Mouse (Mus musculus) embryonic facial prominence, embryonic 14.5 days (tissue): ENCODE data around the gene Ppih. TPM values are rescaled to one million over a fixed set of nuclear protein-coding genes. Genes with fewer than 3 reads are reported as not detected.

Source experiments
- ATAC-seq: fragments of 200-750 bp; cut with Nextera tagmentation; 2 replicates; pipeline ENCODE4 v1.8.0; 2017; ENCODE audit warnings: low read depth, moderate number of reproducible peaks, moderate TSS enrichment
- DNase-seq: peaks from one replicate; pipeline ENCODE4 v3.0.0-alpha.2; 2015; ENCODE audit warnings: low spot score
- H3K27ac ChIP-seq: fragments of 300-500 bp; sonication (generic); replicated peaks from 2 replicates; pipeline ENCODE4 v1.5.1; 2014; ENCODE audit warnings: low read depth, mild to moderate bottlenecking, low read length, moderate library complexity
- H3K27me3 ChIP-seq: fragments of 300-500 bp; sonication (generic); replicated peaks from 2 replicates; pipeline ENCODE4 v1.6.1; 2014; ENCODE audit warnings: low read length; ENCODE audit not compliant: control insufficient read depth, insufficient read depth
- H3K36me3 ChIP-seq: fragments of 300-500 bp; sonication (generic); 2 replicates; pipeline ENCODE4 v1.6.1; 2014; ENCODE audit warnings: low read length, mixed read lengths; ENCODE audit not compliant: control insufficient read depth, insufficient read depth
- H3K4me1 ChIP-seq: fragments of 300-500 bp; sonication (generic); 2 replicates; pipeline ENCODE4 v1.6.1; 2014; ENCODE audit warnings: antibody characterized with exemption, low read length; ENCODE audit not compliant: control insufficient read depth, insufficient read depth
- H3K4me2 ChIP-seq: fragments of 300-500 bp; sonication (generic); 2 replicates; pipeline ENCODE4 v1.6.1; 2014; ENCODE audit warnings: low read depth, mild to moderate bottlenecking, low read length, moderate library complexity, mixed read lengths
- H3K4me3 ChIP-seq: fragments of 300-500 bp; sonication (generic); 2 replicates; pipeline ENCODE4 v1.5.1; 2014; ENCODE audit warnings: low read depth, mild to moderate bottlenecking, low read length
- H3K9ac ChIP-seq: fragments of 300-500 bp; sonication (generic); 2 replicates; pipeline ENCODE4 v1.6.1; 2014; ENCODE audit warnings: low read depth, mild to moderate bottlenecking, low read length, moderate library complexity, mixed read lengths
- H3K9me3 ChIP-seq: fragments of 300-500 bp; sonication (generic); 2 replicates; pipeline ENCODE4 v1.6.1; 2016; ENCODE audit warnings: low read length; ENCODE audit not compliant: control insufficient read depth
- WGBS: fragments of 180-500 bp; shearing (Covaris S2); extraction: QIAGEN DNeasy Blood & Tissue Kit; methylation state at CpG from one replicate; pipeline ENCODE4 v1.1.7; 2014; 5-methylcytosine and 5-hydroxymethylcytosine counted together
- polyA plus RNA-seq: library from polyadenylated mRNA; unstranded; fragments of >200 nt; fragmentation: Nextera tagmentation; extraction: Ambion mirVana; gene quantifications from 2 replicates; pipeline ENCODE4 v1.2.1, GENCODE M21; 2014

Gene Ppih
- polyA plus RNA-seq, 1 experiment from 2014 or later, result 84.2 TPM

DNA sequence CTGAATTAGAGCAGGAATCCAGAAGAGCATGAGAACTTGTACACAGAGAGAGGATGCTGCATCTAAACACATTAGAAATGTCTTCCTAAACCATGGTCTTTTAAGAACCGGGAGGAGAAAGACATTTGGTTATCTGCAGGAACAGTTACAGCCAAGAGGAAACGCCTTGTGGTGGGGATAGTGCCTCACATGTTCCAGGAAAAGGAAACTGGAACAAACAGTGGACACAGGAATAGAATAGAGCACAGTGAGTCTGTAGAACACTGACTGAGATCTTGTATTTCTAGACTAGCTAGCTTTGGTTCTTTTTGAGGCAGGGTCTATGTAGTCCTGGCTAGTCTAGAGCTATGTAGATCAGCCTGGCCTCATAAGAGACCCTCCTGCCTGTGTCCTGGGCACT is 45.1 kb downstream of the Ppih start:
- Histone ChIP-seq H3K27me3 (no peaks in the 10 kb centered on the region), H3K27ac (no peak overlapping the region; the same call in 1 of the 2 replicates), H3K9ac (no peak overlapping the region), H3K4me1 (no peaks in the 10 kb centered on the region), H3K4me2 (no peak overlapping the region), H3K4me3 (no peak overlapping the region), H3K36me3 (peaks cover 95% of the 10 kb centered on the region), H3K9me3 (no peaks in the 10 kb centered on the region)
- DNase-seq (no peak), ATAC-seq (no peak)
- WGBS, result 75% methylated on average over 2 of the region's 2 CpGs

DNA sequence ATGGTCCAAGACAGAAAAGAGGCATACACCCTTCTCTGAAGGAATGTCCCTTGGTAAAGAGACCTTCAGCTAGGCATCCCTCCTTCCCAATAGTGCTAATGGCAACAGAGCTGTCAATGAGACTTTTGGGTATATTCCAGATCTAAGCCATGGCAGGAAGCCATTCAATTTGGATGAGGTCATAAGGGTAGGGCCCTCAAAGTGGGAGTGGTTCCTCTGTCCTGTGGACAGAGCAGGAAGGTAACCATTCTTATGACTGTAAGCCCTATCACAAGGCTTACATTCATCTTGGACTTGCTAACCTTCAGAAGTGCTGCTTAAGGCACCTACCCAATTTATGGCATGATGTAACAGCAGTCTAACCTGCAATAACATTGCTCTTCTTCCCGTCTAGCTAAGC is 45.7 kb downstream of the Ppih start:
- ATAC-seq (no peak), DNase-seq (no peak)
- H3K9me3 ChIP-seq, result no peaks in the 10 kb centered on the region
- no peak overlapping the region for H3K9ac ChIP-seq
- 84% methylated on average over 1 of the region's 1 CpGs for WGBS
- no peak overlapping the region for H3K27ac ChIP-seq
- H3K27me3 ChIP-seq, result no peaks in the 10 kb centered on the region
- no peaks in the 10 kb centered on the region for H3K4me1 ChIP-seq
- H3K4me3 ChIP-seq, result no peak overlapping the region
- H3K36me3 ChIP-seq, result peaks cover 94% of the 10 kb centered on the region
- no peak overlapping the region for H3K4me2 ChIP-seq

DNA sequence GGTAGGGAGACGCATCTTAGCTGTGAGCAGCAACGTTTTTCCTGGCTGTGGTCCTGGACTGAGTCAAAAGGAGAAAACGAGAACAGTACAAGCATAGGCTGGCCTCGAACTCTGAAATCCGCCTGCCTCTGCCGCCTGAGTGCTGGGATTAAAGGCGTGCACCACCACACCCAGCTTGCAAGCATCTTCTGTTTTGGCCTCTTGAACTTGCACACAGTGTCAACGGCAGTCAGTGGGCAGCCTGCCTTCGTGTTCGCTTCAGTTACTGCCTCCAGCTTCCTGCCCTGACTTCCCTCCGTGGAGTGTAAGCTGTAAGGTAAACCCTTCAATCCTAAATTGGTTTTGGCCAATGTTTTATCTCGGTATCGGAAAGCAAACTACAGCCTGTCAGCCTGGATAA is 53.7 kb downstream of the Ppih start:
- Histone ChIP-seq H3K27me3 (no peaks in the 10 kb centered on the region), H3K4me2 (no peak overlapping the region), H3K9ac (no peak overlapping the region), H3K4me1 (no peaks in the 10 kb centered on the region), H3K9me3 (no peaks in the 10 kb centered on the region), H3K27ac (no peak overlapping the region), H3K36me3 (peaks cover 19% of the 10 kb centered on the region), H3K4me3 (no peak overlapping the region)
- ATAC-seq (no peak), DNase-seq (no peak)
- whole genome bisulfite sequencing, result 73% methylated on average over 13 of the region's 13 CpGs

DNA sequence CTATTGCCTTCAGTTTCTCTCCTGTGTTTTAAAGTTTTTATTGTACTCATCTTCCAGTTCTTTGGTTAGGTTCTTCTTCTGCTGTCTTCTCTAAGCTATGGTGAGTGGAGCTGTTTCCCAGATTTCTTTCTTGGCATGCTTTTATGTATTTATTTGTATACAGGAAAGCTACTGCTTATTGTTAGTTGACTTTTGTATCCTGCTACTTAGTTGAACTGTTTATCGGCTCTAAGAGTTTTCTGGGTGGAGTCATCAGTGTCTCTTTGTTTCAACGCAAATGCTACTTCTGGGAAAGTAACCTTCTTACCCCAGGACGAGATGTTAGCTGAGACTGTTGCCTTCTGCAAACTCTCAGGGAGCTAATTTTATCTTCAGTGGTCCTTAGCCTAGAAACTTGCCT is 56.9 kb downstream of the Ppih start:
- Histone ChIP-seq H3K9me3 (no peaks in the 10 kb centered on the region), H3K4me2 (no peak overlapping the region), H3K27ac (no peak overlapping the region), H3K4me3 (no peak overlapping the region), H3K4me1 (no peaks in the 10 kb centered on the region), H3K9ac (no peak overlapping the region), H3K27me3 (no peaks in the 10 kb centered on the region), H3K36me3 (no peaks in the 10 kb centered on the region)
- no peak for ATAC-seq
- DNase-seq, result no peak
- WGBS, result 72% methylated on average over 3 of the region's 3 CpGs

DNA sequence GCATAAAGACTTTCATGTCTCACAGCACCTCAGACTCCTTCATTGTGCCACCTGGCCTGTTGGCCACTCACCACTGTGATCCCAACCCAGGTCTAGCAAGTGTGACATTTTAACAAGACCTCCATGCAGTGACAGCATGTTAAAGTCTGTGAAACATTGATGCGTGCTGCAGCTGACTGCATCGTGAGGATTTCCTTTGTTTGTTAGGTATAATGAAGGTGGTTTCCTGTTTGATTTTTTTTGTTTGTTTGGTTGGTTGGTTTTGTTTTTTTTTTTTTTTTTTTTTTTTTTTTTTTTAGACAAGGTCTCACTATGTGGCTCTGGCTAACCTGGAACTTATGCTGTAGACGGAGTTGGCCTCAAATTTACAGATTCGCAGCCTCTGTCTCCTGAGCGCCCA is 57.9 kb downstream of the Ppih start:
- H3K4me2 ChIP-seq, result no peak overlapping the region
- H3K4me1 ChIP-seq, result no peaks in the 10 kb centered on the region
- H3K36me3 ChIP-seq, result no peaks in the 10 kb centered on the region
- ATAC-seq (no peak), DNase-seq (no peak)
- no peak overlapping the region for H3K4me3 ChIP-seq
- 88% methylated on average over 5 of the region's 5 CpGs for WGBS
- H3K9me3 ChIP-seq, result no peaks in the 10 kb centered on the region
- H3K9ac ChIP-seq, result no peak overlapping the region
- no peak overlapping the region for H3K27ac ChIP-seq
- H3K27me3 ChIP-seq, result no peaks in the 10 kb centered on the region

DNA sequence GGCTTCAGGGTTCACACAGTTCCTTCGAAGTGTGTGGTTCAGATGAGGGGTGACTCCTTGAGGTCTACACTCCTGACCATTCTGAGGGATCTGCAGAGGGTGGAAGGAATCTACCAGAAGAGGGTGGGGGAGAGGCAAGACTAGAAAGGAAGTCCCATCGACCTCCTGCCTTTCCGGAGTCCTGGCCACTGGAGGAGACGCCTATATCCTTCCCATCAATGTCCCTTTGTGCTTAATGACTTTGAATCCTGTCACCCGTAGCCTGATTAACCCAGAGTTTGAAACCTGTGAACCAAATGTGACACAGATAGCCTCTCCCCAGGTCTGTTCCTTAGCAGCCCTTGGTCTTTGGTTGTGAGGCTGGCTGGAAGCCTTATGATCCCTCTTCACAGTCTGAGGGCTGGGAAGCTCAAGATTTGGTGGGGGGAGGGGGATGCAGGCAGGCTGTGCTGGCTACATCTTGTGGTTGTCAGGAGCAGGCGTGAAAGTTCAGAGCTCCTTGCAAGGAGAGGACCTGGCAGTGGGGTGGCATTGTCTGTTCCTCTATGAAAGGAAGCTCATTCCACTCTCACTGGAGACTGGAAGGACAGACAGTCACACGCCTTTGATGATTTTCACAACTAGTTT is 59.1 kb downstream of the Ppih start:
- Histone ChIP-seq H3K9ac (no peak overlapping the region), H3K4me3 (no peak overlapping the region), H3K36me3 (no peaks in the 10 kb centered on the region), H3K27ac (no peak overlapping the region), H3K9me3 (no peaks in the 10 kb centered on the region), H3K27me3 (no peaks in the 10 kb centered on the region), H3K4me1 (no peaks in the 10 kb centered on the region), H3K4me2 (no peak overlapping the region)
- 57% methylated on average over 7 of the region's 7 CpGs for WGBS
- ATAC-seq, result no peak
- DNase-seq, result no peak

DNA sequence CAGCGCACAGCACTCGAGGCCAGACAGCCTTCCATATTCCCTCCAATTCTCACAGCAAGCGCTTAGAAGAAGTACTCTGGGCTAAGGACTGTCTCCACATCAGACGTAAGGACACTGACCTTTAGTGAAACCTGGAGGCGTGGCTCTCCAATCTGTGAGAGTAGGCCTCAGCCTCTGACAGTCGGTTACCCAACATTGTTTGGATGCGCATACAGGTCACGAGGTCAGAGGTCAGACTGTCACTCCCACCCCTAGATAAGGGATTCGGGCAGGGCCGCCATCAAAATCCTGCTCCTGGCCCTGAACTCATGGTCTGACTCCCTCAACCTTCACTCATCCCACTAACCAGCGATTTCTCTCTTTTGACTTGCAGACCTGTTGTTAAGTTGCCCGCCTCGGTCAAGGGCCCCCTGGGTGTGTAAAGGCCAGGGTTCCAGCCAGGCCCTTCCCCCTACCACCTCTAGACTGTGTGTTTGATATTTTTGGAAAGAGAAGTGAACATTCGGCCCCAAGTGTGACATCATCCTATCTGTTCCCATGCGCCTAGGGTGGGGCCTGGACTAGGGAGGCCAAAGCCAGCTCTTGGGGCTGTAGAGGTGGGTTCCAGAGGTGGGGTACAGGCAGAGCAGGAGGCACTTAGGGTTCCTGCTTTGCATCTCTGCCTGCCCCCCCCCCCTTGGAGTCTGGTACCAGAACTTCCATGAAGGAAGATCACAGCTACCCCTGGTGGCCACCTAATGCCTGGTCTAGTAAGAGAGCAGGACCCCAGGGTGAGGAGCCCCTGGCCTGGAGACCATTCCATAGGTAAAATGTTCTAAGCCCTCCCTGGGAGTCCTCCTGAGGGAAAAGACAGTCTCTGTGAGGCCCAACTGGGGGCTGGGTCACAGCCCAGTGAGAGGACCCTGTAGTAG is 60.7 kb downstream of the Ppih start:
- 83% methylated on average over 15 of the region's 15 CpGs for WGBS
- no peaks in the 10 kb centered on the region for H3K27me3 ChIP-seq
- no peak for DNase-seq

DNA sequence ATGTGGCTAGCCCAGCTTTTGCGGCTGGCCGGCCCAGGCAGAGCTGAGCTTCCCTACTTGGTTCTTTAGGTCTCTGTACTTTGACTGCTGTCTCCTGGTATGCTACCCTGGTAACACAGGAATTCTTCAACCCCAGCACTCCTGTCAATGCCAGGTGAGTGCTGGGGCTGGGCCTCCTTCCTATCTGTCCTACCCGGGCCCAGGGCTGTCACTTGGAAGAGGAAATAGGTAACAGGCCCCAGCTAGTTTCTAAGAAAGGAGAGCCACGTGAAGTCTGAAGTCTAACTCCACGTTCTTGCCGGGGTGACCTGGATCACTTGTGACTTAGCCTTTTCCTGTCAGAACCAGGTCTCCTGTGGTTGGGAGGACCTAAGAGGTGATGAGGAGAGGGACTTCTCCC is 63.3 kb downstream of the Ppih start:
- Histone ChIP-seq H3K4me1 (peaks cover 8% of the 10 kb centered on the region), H3K9ac (no peak overlapping the region), H3K9me3 (no peaks in the 10 kb centered on the region), H3K4me2 (no peak overlapping the region), H3K27ac (no peak overlapping the region), H3K36me3 (no peaks in the 10 kb centered on the region), H3K4me3 (no peak overlapping the region), H3K27me3 (no peaks in the 10 kb centered on the region)
- DNase-seq (no peak), ATAC-seq (no peak)
- WGBS, result 66% methylated on average over 6 of the region's 6 CpGs

More for the DNA sequence above, 60.7 kb downstream of the Ppih start:
- Histone ChIP-seq H3K4me2 (no peak overlapping the region), H3K9me3 (no peaks in the 10 kb centered on the region), H3K9ac (no peak overlapping the region), H3K4me3 (no peak overlapping the region), H3K4me1 (no peaks in the 10 kb centered on the region), H3K36me3 (no peaks in the 10 kb centered on the region), H3K27ac (no peak overlapping the region)
- ATAC-seq, result no peak
